Mouse (Mus musculus) kidney, embryonic 16.5 days (tissue): ENCODE measurements at regions not wholly inside any gene's neighbourhood (a gene's known extent, or its start where the extent isn't known, plus 50 kb on each side); places are given as distances from the start of the nearest gene placed in this dataset.

Source experiments
- ATAC-seq: fragments of 200-750 bp; cut with Nextera tagmentation; 2 replicates; pipeline ENCODE4 v1.8.0; 2017; ENCODE audit warnings: moderate TSS enrichment; ENCODE audit not compliant: low FRiP score, low TSS enrichment
- H3K27ac ChIP-seq: fragments of 300-500 bp; sonication (generic); 2 replicates; pipeline ENCODE4 v1.5.1; 2014; ENCODE audit warnings: low read length
- H3K27me3 ChIP-seq: fragments of 300-500 bp; sonication (generic); 2 replicates; pipeline ENCODE4 v1.6.1; 2014; ENCODE audit warnings: low read length, control low read depth, mixed read lengths; ENCODE audit not compliant: insufficient read depth
- H3K36me3 ChIP-seq: fragments of 300-500 bp; sonication (generic); 2 replicates; pipeline ENCODE4 v1.6.1; 2014; ENCODE audit warnings: low read length, control low read depth, mixed read lengths; ENCODE audit not compliant: insufficient read depth
- H3K4me1 ChIP-seq: fragments of 300-500 bp; sonication (generic); 2 replicates; pipeline ENCODE4 v1.6.1; 2014; ENCODE audit warnings: low read length, control low read depth, mixed read lengths; ENCODE audit not compliant: insufficient read depth
- H3K4me2 ChIP-seq: fragments of 300-500 bp; sonication (generic); replicated peaks from 2 replicates; pipeline ENCODE4 v1.6.1; 2014; ENCODE audit warnings: low read depth, low read length
- H3K4me3 ChIP-seq: fragments of 300-500 bp; sonication (generic); 2 replicates; pipeline ENCODE4 v1.5.1; 2014; ENCODE audit warnings: mild to moderate bottlenecking, low read length
- H3K9ac ChIP-seq: fragments of 300-500 bp; sonication (generic); replicated peaks from 2 replicates; pipeline ENCODE4 v1.6.1; 2014; ENCODE audit warnings: low read length
- H3K9me3 ChIP-seq: fragments of 300-500 bp; sonication (generic); 2 replicates; pipeline ENCODE4 v1.6.1; 2016; ENCODE audit warnings: low read length, control low read depth
- WGBS: fragments of 180-500 bp; shearing (Covaris S2); extraction: QIAGEN DNeasy Blood & Tissue Kit; methylation state at CpG from one replicate; pipeline ENCODE4 v1.1.7; 2014; 5-methylcytosine and 5-hydroxymethylcytosine counted together

DNA sequence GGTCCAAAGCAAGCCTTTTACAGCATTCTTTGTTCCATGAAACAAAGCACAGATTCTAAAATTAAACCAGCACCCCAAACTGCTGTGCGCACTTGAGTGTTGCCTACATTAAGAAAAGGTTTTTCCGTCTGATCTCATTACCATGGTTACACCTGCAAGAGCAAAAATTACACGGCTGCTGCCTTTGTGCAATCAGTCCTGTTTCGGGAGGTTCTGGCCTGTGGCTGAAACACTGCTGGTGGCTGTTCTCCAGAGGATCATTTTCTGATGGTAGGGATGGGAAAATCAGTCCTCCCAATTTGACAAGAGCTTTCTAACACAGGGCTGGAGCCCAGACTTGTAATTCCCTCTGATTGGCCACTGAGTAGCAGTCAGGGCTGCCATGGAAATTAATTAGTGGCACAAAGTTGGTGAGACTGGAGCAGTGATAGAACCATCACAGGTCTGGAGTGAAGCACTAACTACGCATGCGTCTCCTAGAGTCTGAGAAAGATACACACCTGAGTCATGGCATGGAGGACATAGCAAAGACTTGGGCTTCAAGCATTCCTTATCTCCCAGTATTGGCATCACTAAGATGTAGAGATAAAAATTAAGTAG is 114.8 kb upstream of the Fam49a start:
- 79% methylated on average over 6 of the region's 6 CpGs for WGBS
- no peak overlapping the region for H3K27ac ChIP-seq
- H3K4me3 ChIP-seq, result no peak overlapping the region
- no peak for ATAC-seq
- no peaks in the 10 kb centered on the region for H3K27me3 ChIP-seq
- H3K9ac ChIP-seq, result no peak overlapping the region
- no peaks in the 10 kb centered on the region for H3K9me3 ChIP-seq
- no peaks in the 10 kb centered on the region for H3K4me1 ChIP-seq
- no peak overlapping the region for H3K4me2 ChIP-seq
- no peaks in the 10 kb centered on the region for H3K36me3 ChIP-seq

GRCm38 (mm10) chr12:12147847-12148246 is 114.1 kb upstream of the Fam49a start:
- no peak overlapping the region for H3K4me3 ChIP-seq
- H3K4me1 ChIP-seq, result no peaks in the 10 kb centered on the region
- H3K9me3 ChIP-seq, result no peaks in the 10 kb centered on the region
- WGBS, result 70% methylated on average over 3 of the region's 3 CpGs
- no peaks in the 10 kb centered on the region for H3K27me3 ChIP-seq
- H3K27ac ChIP-seq, result no peak overlapping the region
- no peaks in the 10 kb centered on the region for H3K36me3 ChIP-seq
- no peak overlapping the region for H3K9ac ChIP-seq
- no peak overlapping the region for H3K4me2 ChIP-seq
- no peak for ATAC-seq

GRCm38 (mm10) chr12:12148659-12149399 is 113.1 kb upstream of the Fam49a start:
- Histone ChIP-seq H3K27me3 (no peaks in the 10 kb centered on the region), H3K9me3 (no peaks in the 10 kb centered on the region), H3K4me3 (no peak overlapping the region), H3K4me1 (no peaks in the 10 kb centered on the region), H3K9ac (no peak overlapping the region), H3K27ac (no peak overlapping the region), H3K36me3 (no peaks in the 10 kb centered on the region), H3K4me2 (no peak overlapping the region)
- 66% methylated on average over 3 of the region's 3 CpGs for WGBS
- ATAC-seq, result no peak

GRCm38 (mm10) chr12:12164411-12164810 is 97.5 kb upstream of the Fam49a start:
- WGBS, result 90% methylated on average over 1 of the region's 1 CpGs
- no peak overlapping the region for H3K9ac ChIP-seq
- no peak overlapping the region for H3K4me3 ChIP-seq
- no peak overlapping the region for H3K4me2 ChIP-seq
- no peaks in the 10 kb centered on the region for H3K4me1 ChIP-seq
- H3K9me3 ChIP-seq, result no peaks in the 10 kb centered on the region
- H3K36me3 ChIP-seq, result no peaks in the 10 kb centered on the region
- H3K27me3 ChIP-seq, result no peaks in the 10 kb centered on the region
- no peak for ATAC-seq
- H3K27ac ChIP-seq, result no peak overlapping the region

DNA sequence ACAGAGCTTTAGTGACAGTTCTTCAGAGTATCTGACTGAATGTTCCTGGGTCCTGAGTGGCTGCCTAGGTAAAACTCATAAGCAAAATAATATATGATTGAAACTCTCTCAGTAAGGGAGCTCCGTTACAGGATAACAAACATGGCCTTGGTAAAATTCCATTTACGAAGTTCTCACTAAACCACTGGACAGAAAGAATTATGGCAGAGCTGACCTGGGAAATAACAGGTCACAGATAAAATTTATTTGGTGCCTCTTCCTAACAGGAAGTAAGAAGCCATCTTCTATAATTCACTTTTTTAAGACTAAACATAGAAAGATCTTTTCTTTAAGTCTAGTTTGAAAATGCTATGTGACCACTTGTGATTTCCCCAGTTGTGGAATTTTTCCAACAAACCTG is 91.4 kb upstream of the Fam49a start:
- no peak overlapping the region for H3K27ac ChIP-seq
- no peaks in the 10 kb centered on the region for H3K36me3 ChIP-seq
- no peak overlapping the region for H3K9ac ChIP-seq
- ATAC-seq, result no peak
- no peaks in the 10 kb centered on the region for H3K27me3 ChIP-seq
- 32% methylated on average over 2 of the region's 2 CpGs for WGBS
- H3K4me1 ChIP-seq, result no peaks in the 10 kb centered on the region
- no peak overlapping the region for H3K4me2 ChIP-seq
- H3K4me3 ChIP-seq, result no peak overlapping the region
- no peaks in the 10 kb centered on the region for H3K9me3 ChIP-seq

GRCm38 (mm10) chr12:12172087-12172823 is 89.7 kb upstream of the Fam49a start:
- ATAC-seq, result no peak
- H3K27me3 ChIP-seq, result no peaks in the 10 kb centered on the region
- WGBS, result 75% methylated on average over 6 of the region's 6 CpGs
- 0 out of 2 replicates have a peak, but pooled peaks cover 3% of the 10 kb centered on the region for H3K4me1 ChIP-seq
- no peaks in the 10 kb centered on the region for H3K9me3 ChIP-seq
- H3K36me3 ChIP-seq, result no peaks in the 10 kb centered on the region
- no peak overlapping the region for H3K9ac ChIP-seq
- no peak overlapping the region for H3K27ac ChIP-seq
- no peak overlapping the region for H3K4me2 ChIP-seq
- H3K4me3 ChIP-seq, result no peak overlapping the region

- WGBS, result 6% methylated on average over 13 of the region's 13 CpGs
- H3K4me1 ChIP-seq, result 0 out of 2 replicates have a peak, but pooled peaks cover 3% of the 10 kb centered on the region
- no peaks in the 10 kb centered on the region for H3K27me3 ChIP-seq
- no peaks in the 10 kb centered on the region for H3K9me3 ChIP-seq
- peak overlapping the region; percentile 35 for H3K4me3 ChIP-seq
- H3K9ac ChIP-seq, result 0 out of 2 replicates have a peak overlapping the region, but pooled peaks have one; percentile 3
- peak; percentile 90 for ATAC-seq
- no peak overlapping the region for H3K27ac ChIP-seq
- peak overlapping the region; percentile 49 for H3K4me2 ChIP-seq
- no peaks in the 10 kb centered on the region for H3K36me3 ChIP-seq
Observed at GRCm38 (mm10) chr12:12176331-12177263, 85.3 kb upstream of the Fam49a start.

DNA sequence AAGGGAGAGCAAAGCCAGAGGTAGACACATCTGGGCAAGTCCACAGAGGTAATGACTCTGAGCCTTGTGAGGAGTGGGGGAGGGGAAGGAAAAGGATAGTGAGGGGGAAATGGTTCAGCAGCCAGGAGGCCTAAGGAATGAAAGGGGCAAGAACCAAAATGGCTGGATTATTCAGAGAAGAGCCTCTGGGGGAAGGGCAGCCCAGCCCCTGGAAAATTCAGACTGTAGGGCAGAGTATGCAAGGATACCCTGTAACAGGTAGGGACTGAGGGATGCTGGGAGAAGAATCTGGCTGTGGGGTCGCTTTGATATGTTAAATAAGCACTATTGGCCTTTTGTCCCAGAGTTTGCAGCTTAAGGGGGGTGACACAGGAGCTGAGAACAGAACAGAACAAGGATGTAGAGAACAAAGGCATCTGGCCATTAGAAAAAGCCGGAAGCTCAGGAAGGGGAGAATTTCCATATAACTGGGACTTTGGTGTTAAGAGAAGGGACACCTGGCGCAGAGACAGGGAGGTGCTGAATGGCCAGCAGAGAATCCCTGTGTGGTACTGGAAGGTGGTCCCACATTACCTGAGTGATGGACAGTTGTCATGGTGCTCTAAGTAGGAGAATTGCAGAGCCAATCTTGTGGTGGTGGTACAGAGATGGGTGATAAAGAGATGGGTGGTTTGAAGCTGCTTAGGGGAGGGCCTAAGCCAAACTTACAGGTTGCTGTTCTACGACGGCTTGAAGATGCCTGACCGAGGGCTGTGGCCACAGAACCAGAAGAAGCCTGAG is 84.5 kb upstream of the Fam49a start:
- peak; percentile 5; the same call in 1 of the 2 replicates for ATAC-seq
- H3K9ac ChIP-seq, result no peak overlapping the region
- WGBS, result 75% methylated on average over 6 of the region's 6 CpGs
- H3K4me2 ChIP-seq, result no peak overlapping the region
- no peaks in the 10 kb centered on the region for H3K9me3 ChIP-seq
- H3K27ac ChIP-seq, result no peak overlapping the region
- no peak overlapping the region for H3K4me3 ChIP-seq
- 0 out of 2 replicates have a peak, but pooled peaks cover 3% of the 10 kb centered on the region for H3K4me1 ChIP-seq
- H3K36me3 ChIP-seq, result no peaks in the 10 kb centered on the region
- no peaks in the 10 kb centered on the region for H3K27me3 ChIP-seq

- ATAC-seq, result no peak
- 36% methylated on average over 2 of the region's 2 CpGs for WGBS
- H3K4me1 ChIP-seq, result 0 out of 2 replicates have a peak, but pooled peaks cover 3% of the 10 kb centered on the region
Observed at GRCm38 (mm10) chr12:12178391-12178790, 83.5 kb upstream of the Fam49a start.

More at GRCm38 (mm10) chr12:12178391-12178790, 83.5 kb upstream of the Fam49a start:
- Histone ChIP-seq H3K9ac (no peak overlapping the region), H3K27ac (no peak overlapping the region), H3K4me2 (no peak overlapping the region), H3K4me3 (no peak overlapping the region), H3K9me3 (no peaks in the 10 kb centered on the region), H3K27me3 (no peaks in the 10 kb centered on the region), H3K36me3 (no peaks in the 10 kb centered on the region)
